In the genomic region with DNA sequence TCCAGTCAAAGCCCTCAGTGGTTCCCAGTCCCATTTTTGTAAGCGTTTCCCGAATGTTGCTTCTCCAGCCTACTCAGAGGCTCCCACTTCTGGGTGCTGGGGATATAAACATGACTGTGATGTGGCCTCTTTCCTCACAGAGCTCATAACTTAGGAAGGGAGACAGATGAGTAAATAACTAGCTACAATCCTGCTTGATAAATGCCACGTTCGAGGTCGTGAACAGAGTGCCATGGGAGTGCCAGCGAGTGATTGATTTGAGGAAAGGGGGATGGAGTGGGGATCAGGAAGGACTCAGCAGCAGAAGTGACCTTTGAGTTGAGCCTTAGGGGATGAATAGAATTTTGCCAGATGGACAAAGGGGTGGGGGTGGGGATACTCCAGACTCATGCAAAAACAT, we compare ENCODE assay signal across 17 mouse cellular contexts. TPM values are rescaled to one million over a fixed set of nuclear protein-coding genes. Genes with fewer than 3 reads are reported as not detected.
DNase-seq lines count a peak whose midpoint lies in the region; ATAC-seq lines count a peak whose summit lies in the region.
"Had no signal": no experiment of that assay in that cellular context is flagged by ENCODE, and none has a peak within 500 bp of the region (broad histone marks: within the 10 kb centered on the region; RNA-seq: fewer than 3 reads in every experiment).

No protein-coding gene starts in this region.

- no peak overlapping the region for H3K9ac ChIP-seq in kidney, embryonic 16.5 days (replicated peaks; ENCODE audit: low read length)
- H3K9ac ChIP-seq in embryonic facial prominence, embryonic 12.5 days: no peak overlapping the region
- H3K9ac ChIP-seq in liver, embryonic 11.5 days (ENCODE audit: low read depth, low read length): no peak overlapping the region
- H3K9ac ChIP-seq: heart, embryonic 12.5 days; limb, embryonic 13.5 days had no signal

- H3K36me3 ChIP-seq in kidney, embryonic 16.5 days (ENCODE audit: insufficient read depth, low read length): no peaks in the 10 kb centered on the region
- no peaks in the 10 kb centered on the region for H3K36me3 ChIP-seq in embryonic facial prominence, embryonic 12.5 days
- no peaks in the 10 kb centered on the region for H3K36me3 ChIP-seq in liver, embryonic 11.5 days (ENCODE audit: control insufficient read depth, insufficient read depth, low read length)
- H3K36me3 ChIP-seq: heart, embryonic 12.5 days; limb, embryonic 13.5 days had no signal

- no peaks in the 10 kb centered on the region for H3K27me3 ChIP-seq in kidney, embryonic 16.5 days (ENCODE audit: insufficient read depth, low read length)
- H3K27me3 ChIP-seq in embryonic facial prominence, embryonic 12.5 days: no peaks in the 10 kb centered on the region
- no peaks in the 10 kb centered on the region for H3K27me3 ChIP-seq in liver, embryonic 11.5 days (replicated peaks; ENCODE audit: control insufficient read depth, insufficient read depth, low read length)
- H3K27me3 ChIP-seq: CH12.LX; heart, embryonic 12.5 days had no signal

- WGBS in kidney, embryonic 16.5 days: 28% methylated on average over 6 of the region's 6 CpGs
- WGBS in embryonic facial prominence, embryonic 12.5 days: 48% methylated on average over 6 of the region's 6 CpGs
- 59% methylated on average over 6 of the region's 6 CpGs for WGBS in liver, embryonic 11.5 days

- no peak for DNase-seq in kidney, postnatal 25 days
- peak; percentile 40 for DNase-seq in NIH3T3 (ENCODE audit: low read depth)
- DNase-seq in adrenal gland, postnatal 10 days: peak; percentile 24
- no peak for DNase-seq in cerebellum, adult 18-20 months
- DNase-seq in liver, embryonic 11.5 days (ENCODE audit: low spot score): no peak
- DNase-seq in layer of hippocampus, adult 8-10 months (ENCODE audit: low spot score in 2 of 2): no peak
- DNase-seq: cerebellum, adult 9-10 months; gastrocnemius, postnatal 25 days; heart, postnatal 4 days; spleen, adult 18-20 months had no signal

- H3K9me3 ChIP-seq in kidney, embryonic 16.5 days (ENCODE audit: low read length): no peaks in the 10 kb centered on the region
- no peaks in the 10 kb centered on the region for H3K9me3 ChIP-seq in embryonic facial prominence, embryonic 12.5 days
- no peaks in the 10 kb centered on the region for H3K9me3 ChIP-seq in liver, embryonic 11.5 days (ENCODE audit: control insufficient read depth, low read length)
- H3K9me3 ChIP-seq: heart, embryonic 12.5 days; limb, embryonic 13.5 days had no signal

- H3K4me1 ChIP-seq in kidney, embryonic 16.5 days (ENCODE audit: insufficient read depth, low read length): no peaks in the 10 kb centered on the region
- peaks cover 22% of the 10 kb centered on the region for H3K4me1 ChIP-seq in embryonic facial prominence, embryonic 12.5 days
- H3K4me1 ChIP-seq in liver, embryonic 11.5 days (replicated peaks; ENCODE audit: control insufficient read depth, insufficient read depth, low read length): no peaks in the 10 kb centered on the region; the same call in 1 of the 2 replicates

- no peak overlapping the region for H3K4me3 ChIP-seq in kidney, embryonic 16.5 days (ENCODE audit: low read length)
- H3K4me3 ChIP-seq in embryonic facial prominence, embryonic 12.5 days: no peak overlapping the region
- H3K4me3 ChIP-seq in liver, embryonic 11.5 days (ENCODE audit: low read depth, low read length): no peak overlapping the region
- H3K4me3 ChIP-seq: heart, embryonic 12.5 days; left cerebral cortex, adult 2 months; limb, embryonic 13.5 days had no signal

- 0 out of 2 replicates have a peak overlapping the region, but pooled peaks have one; percentile 15 for H3K27ac ChIP-seq in kidney, embryonic 16.5 days (ENCODE audit: low read length)
- 0 out of 2 replicates have a peak overlapping the region, but pooled peaks have one; percentile 13 for H3K27ac ChIP-seq in embryonic facial prominence, embryonic 12.5 days
- H3K27ac ChIP-seq in liver, embryonic 11.5 days (ENCODE audit: low read depth, low read length): no peak overlapping the region
- H3K27ac ChIP-seq: left cerebral cortex, adult 2 months; limb, embryonic 13.5 days had no signal

- no peak for ATAC-seq in kidney, embryonic 16.5 days (ENCODE audit: low FRiP score, low TSS enrichment)
- ATAC-seq in embryonic facial prominence, embryonic 12.5 days (ENCODE audit: insufficient number of reproducible peaks, insufficient read depth, low FRiP score, low TSS enrichment): no peak
- no peak for ATAC-seq in liver, embryonic 11.5 days (replicated peaks; ENCODE audit: low FRiP score)

- no peak overlapping the region for H3K4me2 ChIP-seq in kidney, embryonic 16.5 days (replicated peaks; ENCODE audit: low read depth, low read length)
- no peak overlapping the region for H3K4me2 ChIP-seq in embryonic facial prominence, embryonic 12.5 days (replicated peaks)
- H3K4me2 ChIP-seq in liver, embryonic 11.5 days: no peak overlapping the region
- H3K4me2 ChIP-seq: heart, embryonic 12.5 days; limb, embryonic 13.5 days had no signal

RNA-seq across cellular contexts. Expression of gene Stx8, which starts 41.7 kb away (rescaled TPM):
- 48.9 and 49.6 TPM in 2 replicates for polyA plus RNA-seq in kidney, embryonic 16.5 days (2015; fragmentation: Nextera tagmentation; extraction: Ambion mirVana)
- total RNA-seq in adrenal gland, postnatal 10 days (2021): 10 to 100 TPM; 33.2 to 34.1 TPM
- polyA plus RNA-seq in embryonic facial prominence, embryonic 12.5 days (2016; fragmentation: Nextera tagmentation; extraction: Ambion mirVana): 58.4 and 59.2 TPM in 2 replicates
- polyA plus RNA-seq in liver, embryonic 11.5 days (2014; fragmentation: Nextera tagmentation; extraction: Ambion mirVana): 43.2 and 45.8 TPM in 2 replicates
- total RNA-seq in layer of hippocampus, adult 8-10 months (2022): 10 to 100 TPM; 30.2 to 39.8 (median 35.9) TPM

RNA-seq across cellular contexts. Expression of gene Cfap52, which starts 42.2 kb away (rescaled TPM):
- polyA plus RNA-seq in kidney, embryonic 16.5 days (2015; fragmentation: Nextera tagmentation; extraction: Ambion mirVana): 1.7 and 2.2 TPM in 2 replicates
- under 1 TPM in 1 of 2 experiments, not detected in 1; 0.55 TPM for total RNA-seq in adrenal gland, postnatal 10 days (2021)
- 0.34 and 0.61 TPM in 2 replicates for polyA plus RNA-seq in embryonic facial prominence, embryonic 12.5 days (2016; fragmentation: Nextera tagmentation; extraction: Ambion mirVana)
- polyA plus RNA-seq in liver, embryonic 11.5 days (2014; fragmentation: Nextera tagmentation; extraction: Ambion mirVana): not detected in 2 replicates
- 1 to 10 TPM in 3 of 4 experiments, under 1 TPM in 1; 0.68 to 2.1 (median 1.3) TPM for total RNA-seq in layer of hippocampus, adult 8-10 months (2022)
- total RNA-seq: CH12.LX had no signal
- polyA plus RNA-seq: liver, embryonic 16.5 days had no signal

Comparison
In these comparisons a context has a peak if more than half of its experiments do, and no peak if none do; other contexts are left out.
1. DNase-seq: peak in NIH3T3 (single experiment) and adrenal gland, postnatal 10 days (single experiment); none in kidney, postnatal 25 days (0 of 2), cerebellum, adult 18-20 months (0 of 2), liver, embryonic 11.5 days (single experiment) and layer of hippocampus, adult 8-10 months (0 of 2).